Mouse (Mus musculus) c-Kit-positive CD71-positive TER-119-negative erythroid progenitor cells, embryonic 14.5 days (primary cell): Measurements from ENCODE around the gene 4632433K11Rik.
A peak's percentile ranks its signal among the peaks of the same experiment; 100 is the strongest.
"Not testable (repeated sequence)": the region's sequence is repeated elsewhere in the genome, so short reads cannot be mapped to it uniquely, and the experiment has no call there.

Experiments
- DNase-seq: peaks from one replicate; pipeline ENCODE4 v3.0.0-alpha.2; 2013; ENCODE audit warnings: low read depth

Gene 4632433K11Rik

DNA sequence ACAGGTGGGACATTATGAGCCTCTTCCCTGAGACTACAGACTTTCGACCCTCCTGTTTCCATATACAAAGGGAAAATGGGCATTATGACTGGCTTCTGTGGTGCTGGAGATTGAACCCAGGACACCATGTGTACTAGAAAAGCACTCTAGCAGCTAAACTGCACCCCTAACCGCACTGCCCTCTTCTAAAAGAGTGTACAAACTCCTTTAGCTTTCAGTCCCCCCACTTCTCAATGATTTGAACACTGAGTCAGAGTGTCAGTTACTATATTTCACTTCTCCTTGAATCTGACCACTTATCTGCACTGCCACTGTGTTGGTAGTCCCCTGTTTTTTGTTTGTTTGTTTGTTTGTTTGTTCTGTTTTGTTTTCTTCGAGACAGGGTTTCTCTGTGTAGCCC is at the start of gene 4632433K11Rik:
TSS of gene 4632433K11Rik (plus strand) at position 301 of the 400 bp plus-strand sequence.
- no peak for DNase-seq

DNA sequence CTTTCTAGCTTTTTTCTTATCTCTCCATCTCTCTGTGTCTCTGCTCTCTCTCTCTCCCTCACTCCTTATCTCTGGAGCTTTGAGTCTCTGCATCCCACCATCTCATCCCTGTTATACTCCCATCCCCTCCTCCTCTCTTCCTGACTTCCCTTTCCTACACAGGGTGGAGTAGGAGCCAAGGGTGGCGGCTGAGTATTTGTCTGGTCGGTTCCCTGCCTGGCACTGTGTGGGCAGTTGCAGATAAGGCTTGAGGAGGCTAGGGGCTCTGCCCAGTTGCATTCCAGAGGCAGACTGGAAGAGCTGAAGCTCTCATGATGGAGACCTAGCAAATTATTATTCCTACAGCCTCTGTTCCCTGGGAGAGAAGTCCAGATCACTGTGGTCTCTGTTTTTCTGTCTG is 45.7 kb upstream of the 4632433K11Rik start:
- DNase-seq: no peak

DNA sequence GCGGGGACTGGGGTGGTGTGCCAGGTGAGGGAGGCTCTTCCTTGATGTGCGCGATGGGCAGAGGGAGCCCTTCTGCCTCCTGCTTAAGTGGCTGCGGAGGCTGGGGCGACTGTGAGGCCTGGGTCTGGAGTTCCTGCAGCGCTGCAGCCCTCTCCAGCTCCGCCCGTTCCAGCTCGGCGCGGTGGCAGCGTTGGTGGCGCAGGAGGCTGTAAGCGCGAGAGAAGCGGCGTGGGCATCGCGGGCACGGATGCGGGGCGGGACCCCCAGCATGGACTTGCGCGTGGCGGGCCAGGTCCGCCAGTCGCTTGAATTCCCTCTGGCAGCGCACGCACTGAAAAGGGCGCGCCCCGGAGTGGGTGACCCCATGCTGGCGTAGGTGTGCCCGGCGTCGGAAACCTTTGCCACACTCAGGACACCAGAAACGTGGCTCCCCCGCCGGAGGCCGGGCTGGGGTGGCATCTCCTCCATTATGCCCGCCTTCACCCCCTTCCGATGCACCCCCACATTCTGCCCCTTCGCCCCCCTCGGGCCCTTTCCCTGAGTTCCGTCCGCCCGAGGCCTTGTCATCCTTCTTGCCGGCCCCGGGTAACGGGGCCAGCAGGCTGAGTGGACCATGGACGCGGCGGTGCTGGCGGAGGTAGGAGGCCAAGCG is 40.4 kb upstream of the 4632433K11Rik start:
- DNase-seq: no peak

DNA sequence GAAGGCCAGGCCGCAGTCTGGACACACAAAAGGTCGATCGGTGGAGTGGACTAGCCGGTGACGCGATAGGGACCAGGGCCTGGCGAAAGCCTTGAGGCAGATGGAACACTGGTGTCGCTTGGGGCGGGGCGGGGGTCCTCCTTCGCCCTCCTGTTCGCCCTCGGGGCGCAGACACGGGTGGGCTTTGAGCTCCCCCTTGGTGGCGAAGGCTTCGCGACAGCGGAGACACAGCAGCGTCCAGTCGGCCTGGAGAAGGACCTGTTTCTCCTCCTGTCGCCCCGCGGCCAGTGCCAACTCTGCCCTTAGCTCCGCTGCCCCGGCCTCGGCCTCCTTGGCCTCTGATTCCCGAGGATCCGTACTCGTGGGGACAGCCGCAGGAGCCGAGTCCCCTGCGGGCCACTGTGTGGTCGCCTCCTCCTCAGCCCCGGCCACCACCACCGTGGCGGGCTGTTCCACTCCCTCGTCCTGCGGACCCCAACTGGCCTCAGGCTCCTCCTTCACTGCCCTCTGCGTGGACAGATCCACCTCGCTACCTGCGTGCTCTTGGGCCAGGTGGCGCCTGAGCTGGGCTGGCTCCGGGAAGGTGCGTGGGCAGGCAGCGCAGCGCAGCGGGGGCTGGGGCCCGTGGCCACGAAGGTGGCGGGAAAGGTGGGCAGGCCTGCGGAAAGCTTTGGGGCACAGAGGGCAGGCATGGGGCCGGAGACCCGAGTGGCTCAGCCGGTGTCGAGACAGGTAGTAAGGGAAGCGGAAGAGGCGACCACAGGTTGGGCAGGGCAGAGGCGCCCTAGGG is 39.7 kb upstream of the 4632433K11Rik start:
- no peak for DNase-seq

DNA sequence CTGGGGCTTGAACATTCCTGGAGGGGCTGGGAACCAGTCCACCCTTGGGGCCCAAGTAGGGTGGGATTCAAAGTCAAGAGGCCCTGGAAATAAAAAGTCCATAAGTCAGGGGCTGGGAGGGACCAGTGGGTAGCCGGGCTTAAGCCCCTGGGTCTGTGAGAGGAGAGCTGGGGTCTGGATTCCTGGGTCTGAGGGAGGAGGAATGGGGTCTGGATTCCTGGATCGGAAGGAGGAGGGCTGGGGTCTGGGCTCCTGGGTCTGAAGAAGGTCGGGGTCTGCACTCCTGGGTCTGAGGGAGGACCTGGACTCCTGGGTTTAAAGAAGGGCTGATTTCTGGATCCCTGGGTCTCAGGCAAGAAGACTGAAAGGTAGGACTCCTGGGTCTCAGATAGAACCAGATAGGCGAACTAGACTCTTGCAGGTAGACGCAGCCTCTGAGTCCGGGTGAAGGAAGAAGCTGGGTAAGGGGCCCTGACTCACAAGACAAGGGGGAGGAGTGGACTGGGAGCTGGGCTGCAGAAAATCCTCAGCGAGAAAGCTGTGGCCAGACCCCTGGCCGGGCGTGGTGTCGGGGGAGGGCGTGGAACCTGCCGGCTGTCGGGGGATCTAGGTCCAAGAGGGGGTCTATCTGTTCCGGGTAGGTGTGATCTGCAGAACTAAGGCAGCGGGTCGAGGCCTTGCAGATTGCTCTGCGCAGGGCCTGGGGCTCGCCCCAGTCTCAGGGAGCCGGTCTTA is 38.5 kb upstream of the 4632433K11Rik start:
- no peak for DNase-seq

DNA sequence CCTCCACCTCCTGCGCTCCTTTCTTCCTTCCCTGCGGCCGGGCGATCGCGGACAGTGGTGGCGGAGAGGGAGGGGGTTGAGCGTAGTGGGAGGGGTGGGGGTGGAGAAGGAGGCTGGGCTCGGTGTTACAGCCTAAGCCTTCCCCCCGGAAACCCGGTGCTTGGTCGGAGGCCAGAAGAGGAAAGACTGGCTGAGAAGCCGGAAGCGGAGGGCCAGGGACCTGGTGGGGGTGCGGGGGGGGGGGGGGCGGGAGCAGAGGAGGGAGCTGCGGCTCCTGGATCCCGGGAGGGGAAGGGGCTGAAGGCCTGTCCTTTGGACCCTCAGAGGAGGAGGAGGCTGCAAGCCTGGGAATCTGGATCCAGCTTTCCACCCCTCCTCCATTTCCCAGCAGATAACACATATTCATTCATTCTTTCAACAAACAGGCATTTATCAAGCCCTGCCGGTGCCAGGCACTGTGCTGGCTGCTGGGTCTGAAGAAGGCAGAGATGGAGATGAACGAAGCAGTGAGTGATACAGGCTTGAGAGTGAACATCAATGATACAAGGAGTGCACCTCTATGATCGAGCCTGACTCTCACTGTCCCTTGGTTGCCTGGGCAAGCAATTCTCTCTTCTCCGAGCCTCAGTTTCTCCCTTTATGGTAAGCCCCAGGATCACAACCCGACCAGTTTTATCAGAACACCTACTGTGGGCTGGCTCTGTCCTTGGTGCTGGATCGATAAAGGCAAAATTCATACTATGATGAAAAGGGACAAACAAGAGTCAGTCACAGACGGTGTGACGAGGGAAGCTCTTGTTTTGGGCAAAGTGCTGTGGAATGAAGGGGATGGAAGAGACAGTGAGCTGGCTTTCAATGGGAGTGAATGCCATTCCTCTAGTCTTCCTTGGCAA is 37.7 kb upstream of the 4632433K11Rik start, which contains the start of gene Zfp579:
TSS of gene Zfp579 (minus strand) at position 156 of the 893 bp plus-strand sequence.
- DNase-seq: no peak

DNA sequence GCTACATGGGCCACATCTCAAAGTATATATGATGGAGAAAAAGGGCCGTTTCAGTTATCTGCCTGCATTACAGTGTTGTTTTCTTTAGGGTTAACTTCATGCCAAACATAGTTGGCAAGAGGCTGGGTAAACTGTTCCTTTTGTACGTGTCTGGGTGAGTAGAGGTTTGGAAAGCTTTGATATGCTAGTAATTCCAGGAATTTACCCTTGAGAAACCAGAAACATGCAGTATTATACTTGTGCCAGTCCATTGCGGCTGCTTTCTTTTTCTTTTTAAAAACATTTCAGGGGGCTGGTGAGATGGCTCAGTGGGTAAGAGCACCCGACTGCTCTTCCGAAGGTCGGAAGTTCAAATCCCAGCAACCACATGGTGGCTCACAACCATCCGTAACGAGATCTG is 37.0 kb upstream of the 4632433K11Rik start:
- no peak for DNase-seq

DNA sequence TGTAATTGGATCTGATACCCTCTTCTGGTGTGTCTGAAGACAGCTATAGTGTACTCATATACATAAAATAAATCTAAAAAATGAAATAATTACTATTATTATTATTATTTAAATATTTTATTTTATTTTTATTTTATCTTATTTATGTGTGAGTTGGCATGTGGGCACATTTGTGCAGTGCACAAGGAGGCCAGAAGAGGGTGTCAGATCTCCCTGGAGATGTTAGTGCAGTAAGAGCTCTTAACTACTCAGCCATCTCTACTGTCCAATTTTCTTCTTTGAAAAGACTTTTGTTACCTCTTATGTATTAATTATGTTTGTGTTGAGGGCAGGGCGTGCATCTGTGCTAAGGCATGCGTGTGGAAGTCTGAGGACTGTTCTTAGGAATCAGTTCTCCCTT is 34.0 kb upstream of the 4632433K11Rik start:
- DNase-seq: no peak

DNA sequence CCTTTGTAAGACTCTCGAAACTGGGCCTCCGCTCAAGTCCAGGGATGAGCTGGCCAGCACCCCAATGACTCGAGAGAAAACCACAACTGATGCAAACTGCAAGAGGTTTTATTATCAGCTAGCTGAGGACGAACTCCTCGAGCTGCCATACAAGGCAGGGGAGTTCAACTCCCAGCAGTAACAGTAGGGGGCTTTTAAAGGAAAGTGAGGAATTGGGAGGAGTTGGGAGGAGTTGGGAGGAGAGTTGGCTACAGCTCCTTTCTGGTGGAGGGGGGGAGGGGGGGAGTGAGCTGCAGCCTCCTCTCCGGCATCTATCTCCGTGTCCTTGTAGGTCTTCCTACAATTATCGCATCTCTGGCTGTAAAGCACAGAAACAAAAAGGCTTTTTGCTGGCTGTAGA is 31.0 kb upstream of the 4632433K11Rik start:
- not testable (repeated sequence) for DNase-seq

DNA sequence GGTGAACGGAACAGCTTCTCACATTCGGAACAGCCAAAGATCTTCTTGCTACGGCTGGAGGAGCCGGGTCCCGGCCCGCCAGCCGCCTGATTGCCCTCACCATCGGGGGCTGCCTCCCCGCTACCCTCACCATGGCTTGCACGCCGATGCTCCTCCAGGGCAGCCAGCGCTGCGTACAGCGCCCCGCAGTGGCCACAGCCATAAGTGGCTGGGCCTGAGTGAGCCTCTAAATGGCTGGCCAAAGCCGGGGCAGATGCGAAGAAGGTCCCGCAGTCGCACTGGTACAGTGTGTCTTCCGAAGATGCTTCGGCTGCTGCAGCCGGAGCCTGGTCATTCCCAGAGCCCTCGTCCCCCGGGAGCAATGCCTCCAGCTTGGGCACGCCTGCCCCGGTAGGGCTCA is 25.7 kb upstream of the 4632433K11Rik start:
- no peak for DNase-seq

DNA sequence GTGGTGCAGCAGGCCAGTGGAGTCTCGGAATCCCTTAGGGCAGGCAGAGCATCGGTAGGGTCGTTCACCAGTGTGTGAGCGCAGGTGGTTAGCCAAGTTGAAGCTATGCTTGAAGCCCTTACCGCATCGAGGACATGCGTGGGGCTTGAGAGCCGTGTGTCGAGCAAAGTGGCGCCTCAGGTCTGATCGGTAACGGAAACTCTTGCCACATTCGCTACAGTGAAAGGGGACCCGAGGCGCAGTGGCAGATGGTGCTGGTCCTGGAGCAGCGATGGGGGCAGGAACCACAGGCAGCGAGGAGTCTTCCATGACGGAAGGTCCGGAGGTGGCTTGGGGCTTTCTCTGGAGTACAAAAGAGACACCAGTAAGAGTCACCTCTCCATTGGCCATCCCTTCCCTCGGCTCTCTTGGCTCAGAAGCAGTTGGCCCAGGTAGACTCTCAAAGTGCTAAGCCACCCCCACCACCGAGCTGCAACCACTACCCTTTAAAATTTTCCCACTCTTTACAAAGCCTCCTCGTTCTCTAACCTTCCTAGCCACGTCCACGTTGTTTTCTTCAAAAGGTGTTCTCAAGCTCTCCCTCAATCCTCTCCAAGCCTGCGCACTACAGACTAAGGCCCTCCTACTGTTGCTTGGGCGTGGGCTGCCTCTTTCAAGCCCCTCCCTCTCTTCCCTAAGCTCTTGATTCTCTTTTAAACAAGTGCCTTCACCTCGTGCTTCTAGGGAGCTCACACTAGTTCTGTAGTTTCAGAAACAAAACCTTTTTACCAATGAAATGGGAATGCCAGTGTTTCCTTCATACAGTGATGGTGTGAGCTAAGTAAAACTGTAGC is 21.0 kb upstream of the 4632433K11Rik start:
- DNase-seq: no peak

DNA sequence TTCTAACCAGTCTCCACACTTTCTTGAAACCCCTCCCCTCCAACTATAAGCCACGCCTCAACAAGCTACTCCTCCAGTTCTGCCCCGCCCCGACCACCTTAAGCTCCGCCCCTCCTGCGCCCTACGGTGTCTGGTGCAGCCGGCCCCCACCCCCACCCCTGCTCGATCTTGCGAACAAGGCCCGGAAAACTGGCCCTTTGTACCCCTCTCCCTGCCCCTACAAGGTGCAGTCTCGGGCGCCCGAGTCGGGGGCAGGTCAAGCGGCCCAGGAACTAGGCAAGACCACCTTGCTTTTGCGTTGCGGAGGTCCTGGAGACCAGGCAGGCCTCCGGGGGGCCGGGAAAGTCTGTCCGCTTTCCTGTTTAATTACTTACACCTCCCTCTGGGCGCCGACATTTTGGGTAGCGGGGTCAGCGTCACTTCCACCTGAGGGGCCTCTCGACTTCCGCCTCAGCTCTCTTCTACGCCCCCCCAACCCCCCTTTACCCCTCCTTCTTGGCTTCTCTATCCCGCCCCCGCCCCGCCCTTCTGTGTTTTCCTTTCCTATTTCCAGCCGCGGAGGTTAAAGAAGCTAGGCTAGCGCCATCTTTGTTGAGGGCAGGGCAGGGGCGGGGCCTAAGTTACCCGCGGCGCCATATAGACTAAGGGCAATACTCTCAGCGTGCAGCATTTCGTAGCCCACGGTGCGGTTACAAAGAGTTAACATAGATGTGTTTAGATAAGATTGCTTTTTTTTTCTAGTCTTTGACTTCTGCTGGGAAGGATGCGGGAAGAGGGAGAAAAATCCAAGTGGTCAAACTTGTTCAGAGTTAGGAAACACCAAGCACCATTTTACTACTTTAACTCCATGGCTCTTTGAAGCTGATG is 19.4 kb upstream of the 4632433K11Rik start, which contains the start of the genes Zfp524 and Fiz1:
TSS of gene Zfp524 (plus strand) at position 165 of the 867 bp plus-strand sequence.
TSS of gene Fiz1 (minus strand) at position 447 of the 867 bp plus-strand sequence.
- peak; percentile 97 for DNase-seq

DNA sequence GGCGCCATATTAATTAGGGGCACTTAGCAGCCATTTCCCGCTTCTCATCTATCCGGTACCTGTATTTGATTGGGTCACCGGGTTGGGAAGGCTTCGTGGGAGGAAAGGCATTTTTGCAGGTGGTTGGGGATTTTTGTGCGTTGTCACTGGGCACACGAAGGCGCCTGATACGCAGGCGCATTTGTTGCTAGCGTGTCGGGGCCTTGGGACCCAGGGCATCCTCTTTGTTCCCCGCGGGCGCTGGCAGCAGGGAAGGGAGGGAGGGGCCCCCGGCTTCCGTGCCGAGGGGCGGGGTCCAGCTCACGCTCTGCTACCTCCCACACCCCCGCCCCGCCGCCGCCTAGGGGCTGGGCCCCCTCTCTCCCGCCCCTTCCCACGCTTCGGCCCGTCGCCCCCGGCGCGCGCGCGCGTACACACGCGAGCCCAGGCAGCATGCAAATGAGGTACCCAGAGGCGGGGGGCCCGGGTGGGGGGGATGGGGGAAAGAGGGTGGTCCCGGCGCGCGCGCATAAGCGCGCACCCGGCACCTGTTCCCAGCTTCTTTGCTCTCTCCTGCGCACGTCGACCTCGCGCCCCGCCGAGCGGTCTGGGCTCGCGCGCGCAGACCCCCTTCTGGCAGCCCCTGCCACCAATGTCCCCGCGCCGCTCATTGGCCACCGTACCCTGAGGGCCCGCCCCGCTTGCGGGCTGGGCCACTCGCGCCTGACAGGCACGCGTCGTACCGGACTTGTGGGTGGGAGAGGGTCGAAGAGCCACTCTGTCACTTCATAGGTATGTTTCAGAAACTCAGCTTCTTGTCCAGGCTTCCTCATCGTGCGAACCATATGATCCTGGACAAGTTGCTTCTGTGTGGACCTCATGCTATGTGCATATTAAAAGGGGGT is 18.6 kb upstream of the 4632433K11Rik start, which contains the start of gene Gm44973:
TSS of gene Gm44973 (plus strand) at position 379 of the 884 bp plus-strand sequence.
- peak; percentile 90 for DNase-seq

DNA sequence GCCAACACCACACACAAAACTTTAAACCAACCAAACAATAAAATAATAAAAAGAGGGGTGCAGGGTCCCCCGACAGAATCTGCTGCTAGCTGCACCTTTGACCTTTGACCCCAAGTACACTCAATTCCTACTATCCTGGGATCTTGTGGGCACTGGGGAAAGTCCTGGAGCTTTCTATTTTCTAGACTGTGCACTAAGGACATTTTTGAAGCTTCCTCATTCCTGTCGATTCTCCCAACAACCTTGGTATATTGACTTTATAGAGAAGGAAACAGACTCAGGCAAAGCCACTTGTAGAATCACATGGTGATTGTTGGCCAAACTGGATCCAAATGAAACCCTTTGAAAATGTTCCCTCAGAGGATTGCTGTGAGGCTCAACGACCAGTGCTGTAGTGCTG is 17.9 kb upstream of the 4632433K11Rik start:
- DNase-seq: no peak

DNA sequence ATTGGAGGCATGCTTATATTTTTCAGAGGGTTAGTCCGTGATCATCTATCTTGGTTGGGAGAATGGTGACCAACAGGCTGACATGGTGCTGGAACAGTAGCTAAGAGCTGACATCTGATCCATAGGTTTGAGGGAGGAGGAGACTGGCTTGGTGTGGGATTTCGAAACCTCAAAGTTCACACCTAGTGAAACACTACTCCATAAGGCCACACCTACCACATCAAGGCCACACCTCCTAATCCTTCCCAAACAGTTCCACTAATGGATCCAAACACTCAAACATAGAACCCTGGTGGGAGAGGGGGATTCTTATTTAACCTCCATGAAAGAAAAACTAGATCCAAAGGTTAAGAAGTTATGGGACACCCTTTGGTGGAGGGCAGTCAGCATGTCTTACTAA is 17.0 kb upstream of the 4632433K11Rik start:
- DNase-seq: no peak

DNA sequence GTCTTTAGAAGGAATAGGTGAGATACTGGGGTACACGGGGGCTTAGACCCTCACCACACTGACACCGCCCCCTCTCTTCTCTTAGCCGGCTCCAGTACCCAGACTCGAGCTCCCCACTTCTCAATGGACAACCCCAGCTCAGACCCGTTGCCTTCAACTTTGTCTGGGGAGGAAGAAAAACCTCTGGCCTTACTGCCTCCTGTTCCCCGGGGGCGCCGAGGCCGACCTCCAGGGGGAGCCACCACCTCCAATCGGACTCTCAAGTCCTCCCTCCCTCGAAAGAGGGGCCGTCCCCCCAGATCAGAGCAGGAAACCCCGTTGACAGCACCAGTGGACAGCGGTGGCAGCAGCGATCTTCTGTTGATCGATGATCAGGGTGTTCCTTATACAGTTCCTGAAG is 16.6 kb upstream of the 4632433K11Rik start:
- no peak for DNase-seq

DNA sequence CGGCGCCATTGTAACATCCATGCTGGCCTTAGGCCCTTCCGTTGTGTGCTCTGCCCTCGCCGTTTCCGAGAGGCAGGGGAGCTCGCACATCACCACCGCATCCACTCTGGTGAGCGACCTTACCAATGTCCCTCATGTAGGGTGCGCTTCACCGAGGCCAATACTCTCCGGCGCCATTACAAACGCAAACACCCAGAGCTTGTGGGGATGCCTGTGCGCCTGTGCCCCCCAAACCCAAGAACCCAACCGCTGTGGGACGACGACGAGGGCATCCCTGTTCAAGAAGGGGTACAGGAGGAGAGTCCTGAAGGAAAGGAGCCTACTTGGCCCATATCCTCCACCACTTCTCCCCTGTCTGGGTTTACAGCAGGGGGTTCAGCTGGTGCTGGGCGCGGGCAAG is 16.0 kb upstream of the 4632433K11Rik start:
- DNase-seq: no peak

DNA sequence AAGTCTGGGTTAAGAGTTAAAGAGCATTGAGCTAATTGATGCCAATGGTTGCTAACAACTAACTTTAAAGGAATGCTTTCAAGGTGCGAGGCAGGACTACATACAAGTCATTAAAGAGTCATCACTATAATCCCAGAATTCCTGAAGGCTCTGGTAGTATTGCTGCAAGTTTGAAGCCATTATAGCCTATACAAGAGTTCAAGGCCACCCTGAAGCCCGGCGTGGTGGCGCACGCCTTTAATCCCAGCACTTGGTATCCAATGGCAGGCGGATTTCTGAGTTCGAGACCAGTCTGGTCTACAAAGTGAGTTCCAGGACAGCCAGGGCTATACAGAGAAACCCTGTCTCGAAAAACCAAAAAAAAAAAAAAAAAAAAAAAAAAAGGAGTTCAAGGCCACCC is 14.3 kb upstream of the 4632433K11Rik start:
- not testable (repeated sequence) for DNase-seq
